Mouse (Mus musculus) heart, adult 11 months (tissue): Measurements from ENCODE around the gene Mreg.

Source experiments
- DNase-seq: peaks from one replicate; pipeline ENCODE4 v3.0.0; 2022

The Mreg gene

GRCm38 (mm10) chr1:72188142-72188738 is 23.9 kb downstream of the Mreg start:
- no peak for DNase-seq

- DNase-seq, result no peak
These were observed 24.6 kb downstream of the Mreg start for GRCm38 (mm10) chr1:72187486-72187885.

GRCm38 (mm10) chr1:72186151-72186550 is 26.0 kb downstream of the Mreg start:
- no peak for DNase-seq

- DNase-seq, result no peak
These were observed 28.6 kb downstream of the Mreg start for GRCm38 (mm10) chr1:72183554-72183953.

- peak; percentile 93 for DNase-seq
These were observed 29.1 kb downstream of the Mreg start for GRCm38 (mm10) chr1:72182930-72183499.

GRCm38 (mm10) chr1:72179947-72180346 is 32.2 kb downstream of the Mreg start:
- DNase-seq, result no peak

- DNase-seq, result no peak
These were observed 35.9 kb downstream of the Mreg start for GRCm38 (mm10) chr1:72176239-72176638.

- no peak for DNase-seq
These were observed 37.9 kb downstream of the Mreg start for GRCm38 (mm10) chr1:72174183-72174582.

GRCm38 (mm10) chr1:72173402-72174051 is 38.6 kb downstream of the Mreg start:
- no peak for DNase-seq

- peak; percentile 92 for DNase-seq
These were observed 39.3 kb downstream of the Mreg start for GRCm38 (mm10) chr1:72172788-72173187.

- DNase-seq, result no peak
These were observed 40.9 kb downstream of the Mreg start for GRCm38 (mm10) chr1:72171001-72171860.

- peak; percentile 52 for DNase-seq
These were observed 45.1 kb downstream of the Mreg start for GRCm38 (mm10) chr1:72167024-72167423.

- DNase-seq, result peak; percentile 69
These were observed 45.7 kb downstream of the Mreg start for GRCm38 (mm10) chr1:72166468-72166814.

- no peak for DNase-seq
These were observed 46.2 kb downstream of the Mreg start for GRCm38 (mm10) chr1:72165723-72166467.

GRCm38 (mm10) chr1:72160321-72160720 is 51.8 kb downstream of the Mreg start:
- no peak for DNase-seq

- DNase-seq, result no peak
These were observed 67.1 kb downstream of the Mreg start for GRCm38 (mm10) chr1:72145041-72145440.

GRCm38 (mm10) chr1:72144426-72144825 is 67.7 kb downstream of the Mreg start:
- DNase-seq, result no peak

GRCm38 (mm10) chr1:72141893-72142480 is 70.1 kb downstream of the Mreg start:
- no peak for DNase-seq

- no peak for DNase-seq
These were observed 76.0 kb downstream of the Mreg start for GRCm38 (mm10) chr1:72136101-72136500.

- DNase-seq, result no peak
These were observed 77.6 kb downstream of the Mreg start for GRCm38 (mm10) chr1:72134534-72134933.

GRCm38 (mm10) chr1:72123434-72124297 is 88.4 kb downstream of the Mreg start:
- peak; percentile 91 for DNase-seq
